Mouse (Mus musculus) cerebellum, adult 2 months (tissue): ENCODE results near the gene 6030468B19Rik.

Experiments used
- CTCF ChIP-seq: fragments of 200-500 bp; IDR thresholded peaks from 2 replicates; pipeline ENCODE4 v1.5.1; 2011; ENCODE audit warnings: low read depth, mild to moderate bottlenecking, control low read depth, low read length, moderate library complexity, borderline replicate concordance; ENCODE audit not compliant: insufficient read depth
- POLR2A ChIP-seq: fragments of 200-500 bp; IDR thresholded peaks from 2 replicates; pipeline ENCODE4 v1.6.1; 2011; ENCODE audit warnings: low read length, control low read depth, borderline replicate concordance; ENCODE audit not compliant: insufficient read depth

- no peak for TF ChIP-seq POLR2A
- TF ChIP-seq CTCF, result peak; percentile 25; the same call in 1 of the 2 replicates
Measured at GRCm38 (mm10) chr11:117783089-117783488, 14.4 kb upstream of the 6030468B19Rik start.
